Mouse (Mus musculus) liver, adult 2 months (tissue): ENCODE results near the gene Ptprg. TPM values are rescaled to one million over a fixed set of nuclear protein-coding genes. Genes with fewer than 3 reads are reported as not detected.

Source experiments
- DNase-seq: peaks from one replicate; pipeline ENCODE4 v3.0.0-alpha.2; 2011; ENCODE audit warnings: low read depth, low spot score; ENCODE audit errors: extremely low read depth
- H3K27ac ChIP-seq: fragments of 200-500 bp; replicated peaks from 2 replicates; pipeline ENCODE4 v1.5.1; 2012; ENCODE audit warnings: low read depth, mild to moderate bottlenecking, control low read depth, inconsistent platforms, low read length; ENCODE audit not compliant: insufficient read depth
- H3K27me3 ChIP-seq: fragments of 200-500 bp; 2 replicates; pipeline ENCODE4 v1.6.1; 2012; ENCODE audit warnings: mild to moderate bottlenecking, moderate library complexity, low read length, inconsistent platforms; ENCODE audit not compliant: control insufficient read depth, insufficient read depth
- H3K36me3 ChIP-seq: fragments of 200-500 bp; 2 replicates; pipeline ENCODE4 v1.6.1; 2012; ENCODE audit warnings: low read length, inconsistent platforms; ENCODE audit not compliant: control insufficient read depth, insufficient read depth
- H3K4me1 ChIP-seq: fragments of 200-500 bp; 2 replicates; pipeline ENCODE4 v1.6.1; 2011; ENCODE audit warnings: low read length; ENCODE audit not compliant: control insufficient read depth, insufficient read depth
- H3K4me3 ChIP-seq: fragments of 200-500 bp; 2 replicates; pipeline ENCODE4 v1.5.1; 2011; ENCODE audit warnings: low read depth, mild to moderate bottlenecking, control low read depth, low read length, moderate library complexity; ENCODE audit not compliant: insufficient read depth
- H3K79me2 ChIP-seq: fragments of 200-500 bp; 2 replicates; pipeline ENCODE4 v1.6.1; 2012; ENCODE audit warnings: inconsistent platforms, mild to moderate bottlenecking, low read length, moderate library complexity; ENCODE audit not compliant: control insufficient read depth, insufficient read depth
- H3K9ac ChIP-seq: fragments of 200-500 bp; 2 replicates; pipeline ENCODE4 v1.6.1; 2012; ENCODE audit warnings: low read depth, mild to moderate bottlenecking, control low read depth, inconsistent platforms, low read length
- CTCF ChIP-seq: fragments of 200-500 bp; IDR thresholded peaks from 2 replicates; pipeline ENCODE4 v1.5.1; 2011; ENCODE audit warnings: low read depth, low read length, control low read depth
- POLR2A ChIP-seq: fragments of 200-500 bp; IDR thresholded peaks from 2 replicates; pipeline ENCODE4 v1.6.1; 2011; ENCODE audit warnings: low read length, control low read depth; ENCODE audit not compliant: insufficient read depth; ENCODE audit errors: extremely low read depth
- WGBS: fragments of 180-500 bp; shearing (Covaris S2); methylation state at CpG from one replicate; pipeline ENCODE4 v1.1.7; 2018; 5-methylcytosine and 5-hydroxymethylcytosine counted together
- polyA plus RNA-seq: library from polyadenylated mRNA; depleted of rRNA; stranded (reverse); fragments of >200 nt; gene quantifications from 2 replicates; pipeline ENCODE4 v1.2.3, GENCODE M21; 2012
- total RNA-seq: library from RNA; depleted of rRNA; stranded (reverse); fragments of >200 nt; gene quantifications from 2 replicates; pipeline ENCODE4 v1.2.3, GENCODE M21; 2014

The Ptprg gene
- total and polyA plus RNA-seq, 2 experiments = 17.4 to 19.9 TPM

DNA sequence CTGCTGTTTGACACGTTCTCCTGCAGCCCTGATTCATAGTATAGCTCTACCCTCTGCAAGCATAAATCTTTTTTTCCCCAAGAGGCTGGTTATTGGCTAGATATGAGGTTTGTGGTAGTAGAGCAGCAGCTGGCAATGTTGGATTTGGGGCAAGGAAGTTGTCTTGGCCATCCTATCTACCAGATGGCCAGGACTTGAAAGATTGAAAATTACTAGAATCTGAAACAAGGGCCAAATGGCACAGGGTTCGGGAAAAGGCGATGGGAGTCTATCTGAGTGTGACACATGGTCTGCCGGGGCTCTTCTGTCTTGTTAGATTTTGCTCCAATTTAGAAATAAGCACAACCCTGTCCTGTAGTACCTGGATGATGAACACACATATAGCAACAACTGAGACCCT is 531.7 kb downstream of the Ptprg start:
- Histone ChIP-seq H3K4me3 (no peak overlapping the region), H3K4me1 (peaks cover 8% of the 10 kb centered on the region), H3K79me2 (no peaks in the 10 kb centered on the region), H3K9ac (no peak overlapping the region), H3K27ac (no peak overlapping the region), H3K27me3 (no peaks in the 10 kb centered on the region), H3K36me3 (no peaks in the 10 kb centered on the region)
- DNase-seq = no peak
- TF ChIP-seq CTCF (no peak), POLR2A (no peak)
- WGBS = 71% methylated on average over 4 of the region's 4 CpGs

GRCm38 (mm10) chr14:12086167-12086566 is 532.8 kb downstream of the Ptprg start:
- H3K4me3 ChIP-seq = no peak overlapping the region
- no peaks in the 10 kb centered on the region for H3K79me2 ChIP-seq
- DNase-seq = peak; percentile 86
- WGBS = 20% methylated on average over 5 of the region's 5 CpGs
- H3K36me3 ChIP-seq = no peaks in the 10 kb centered on the region
- TF ChIP-seq CTCF = no peak
- TF ChIP-seq POLR2A = no peak
- H3K4me1 ChIP-seq = peaks cover 8% of the 10 kb centered on the region
- H3K27me3 ChIP-seq = no peaks in the 10 kb centered on the region
- no peak overlapping the region for H3K9ac ChIP-seq
- no peak overlapping the region for H3K27ac ChIP-seq

GRCm38 (mm10) chr14:12089954-12090353 is 536.6 kb downstream of the Ptprg start:
- H3K27ac ChIP-seq = no peak overlapping the region
- H3K4me3 ChIP-seq = no peak overlapping the region
- no peak for TF ChIP-seq CTCF
- no peak for TF ChIP-seq POLR2A
- no peaks in the 10 kb centered on the region for H3K79me2 ChIP-seq
- DNase-seq = no peak
- H3K27me3 ChIP-seq = no peaks in the 10 kb centered on the region
- H3K9ac ChIP-seq = no peak overlapping the region
- H3K36me3 ChIP-seq = no peaks in the 10 kb centered on the region
- H3K4me1 ChIP-seq = peaks cover 6% of the 10 kb centered on the region

- Histone ChIP-seq H3K4me3 (no peak overlapping the region), H3K79me2 (no peaks in the 10 kb centered on the region), H3K4me1 (no peaks in the 10 kb centered on the region; the same call in 1 of the 2 replicates), H3K27me3 (no peaks in the 10 kb centered on the region), H3K36me3 (no peaks in the 10 kb centered on the region), H3K9ac (no peak overlapping the region), H3K27ac (no peak overlapping the region)
- DNase-seq = no peak
- TF ChIP-seq CTCF (no peak), POLR2A (no peak)
- WGBS = 93% methylated on average over 3 of the region's 3 CpGs
Measured at GRCm38 (mm10) chr14:12091730-12092129, 538.4 kb downstream of the Ptprg start.

DNA sequence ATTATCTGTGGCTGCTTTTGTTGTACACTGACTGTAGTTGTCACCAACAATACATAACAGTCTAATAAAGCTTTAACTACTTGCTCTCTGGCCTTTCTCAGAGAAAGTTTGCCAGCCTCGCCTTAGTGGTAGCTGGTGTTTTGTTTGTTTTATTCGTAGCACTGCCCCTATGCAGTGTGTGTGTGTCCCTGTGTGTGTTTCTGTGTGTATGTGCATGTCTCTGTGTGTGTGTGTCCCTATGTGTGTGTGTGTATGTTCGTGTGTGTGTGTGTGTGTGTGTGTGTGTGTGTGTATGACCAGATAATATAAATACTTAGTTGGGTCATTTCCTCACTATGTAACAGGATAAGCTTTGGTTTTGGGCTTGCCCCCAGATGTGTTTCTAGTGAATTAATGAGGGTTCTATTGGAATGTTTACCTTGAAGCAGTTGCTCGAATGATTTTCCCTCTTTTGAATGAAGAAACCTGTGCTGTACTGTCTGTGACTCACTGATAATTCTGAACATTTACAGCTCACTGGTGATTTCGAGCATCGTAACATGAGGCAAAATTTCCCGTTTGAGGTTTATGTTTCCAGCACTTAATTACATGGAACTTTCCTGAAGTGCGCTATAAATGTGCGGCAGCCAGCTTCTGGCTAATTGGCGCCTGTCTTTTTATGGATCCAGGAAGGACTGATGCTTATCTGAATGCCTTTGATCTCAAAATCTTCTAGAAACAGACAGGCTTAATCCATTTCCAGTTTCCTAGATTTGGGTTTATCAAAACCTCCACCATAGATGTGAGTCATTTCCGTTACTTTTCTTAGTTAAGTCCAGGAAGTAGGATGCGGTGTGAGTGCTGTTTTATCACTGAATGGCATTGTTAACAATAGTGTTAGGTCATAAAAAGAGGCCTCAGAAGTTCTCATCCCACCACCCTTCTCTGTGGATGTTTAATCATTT is 546.3 kb downstream of the Ptprg start:
- no peaks in the 10 kb centered on the region for H3K27me3 ChIP-seq
- TF ChIP-seq CTCF (no peak), POLR2A (no peak)
- DNase-seq = no peak
- WGBS = 73% methylated on average over 12 of the region's 12 CpGs
- peaks cover 16% of the 10 kb centered on the region for H3K4me1 ChIP-seq
- no peak overlapping the region for H3K27ac ChIP-seq
- H3K36me3 ChIP-seq = no peaks in the 10 kb centered on the region
- no peak overlapping the region for H3K9ac ChIP-seq
- H3K79me2 ChIP-seq = no peaks in the 10 kb centered on the region
- no peak overlapping the region for H3K4me3 ChIP-seq
